Mouse (Mus musculus) bone marrow, adult 2 months (tissue): Measurements from ENCODE around the gene Nmt1. TPM values are rescaled to one million over a fixed set of nuclear protein-coding genes. Genes with fewer than 3 reads are reported as not detected.
A peak's percentile ranks its signal among the peaks of the same experiment; 100 is the strongest.

Source experiments
- H3K27ac ChIP-seq: fragments of 200-500 bp; 2 replicates; pipeline ENCODE4 v1.5.1; 2012; ENCODE audit warnings: low read depth, mild to moderate bottlenecking, control low read depth, inconsistent platforms, low read length; ENCODE audit not compliant: control insufficient read depth, poor library complexity, insufficient read depth
- H3K4me1 ChIP-seq: fragments of 200-500 bp; 2 replicates; pipeline ENCODE4 v1.6.1; 2011; ENCODE audit warnings: low read length; ENCODE audit not compliant: control insufficient read depth, insufficient read depth
- H3K4me3 ChIP-seq: fragments of 200-500 bp; replicated peaks from 2 replicates; pipeline ENCODE3; 2011; ENCODE audit warnings: mild to moderate bottlenecking, low read depth, low read length, control low read depth; ENCODE audit not compliant: control insufficient read depth
- CTCF ChIP-seq: fragments of 200-500 bp; IDR thresholded peaks from 2 replicates; pipeline ENCODE4 v1.5.1; 2011; ENCODE audit warnings: low read length, control low read depth; ENCODE audit not compliant: control insufficient read depth, insufficient read depth
- POLR2A ChIP-seq: fragments of 200-500 bp; IDR thresholded peaks from 2 replicates; pipeline ENCODE4 v1.6.1; 2011; ENCODE audit warnings: low read depth, mild to moderate bottlenecking, control low read depth, low read length, borderline replicate concordance; ENCODE audit not compliant: control insufficient read depth
- WGBS: fragments of 180-500 bp; shearing (Covaris S2); methylation state at CpG from one replicate; pipeline ENCODE4 v1.1.7; 2018; 5-methylcytosine and 5-hydroxymethylcytosine counted together
- polyA plus RNA-seq: library from polyadenylated mRNA; stranded (reverse); fragments of >200 nt; gene quantifications from 2 replicates; pipeline ENCODE4 v1.2.4, GENCODE M21; 2011; ENCODE audit warnings: low replicate concordance; ENCODE audit not compliant: missing spikeins, insufficient read depth, insufficient read length

Nmt1 gene
- polyA plus RNA-seq, 1 experiment = 38.2 TPM

DNA sequence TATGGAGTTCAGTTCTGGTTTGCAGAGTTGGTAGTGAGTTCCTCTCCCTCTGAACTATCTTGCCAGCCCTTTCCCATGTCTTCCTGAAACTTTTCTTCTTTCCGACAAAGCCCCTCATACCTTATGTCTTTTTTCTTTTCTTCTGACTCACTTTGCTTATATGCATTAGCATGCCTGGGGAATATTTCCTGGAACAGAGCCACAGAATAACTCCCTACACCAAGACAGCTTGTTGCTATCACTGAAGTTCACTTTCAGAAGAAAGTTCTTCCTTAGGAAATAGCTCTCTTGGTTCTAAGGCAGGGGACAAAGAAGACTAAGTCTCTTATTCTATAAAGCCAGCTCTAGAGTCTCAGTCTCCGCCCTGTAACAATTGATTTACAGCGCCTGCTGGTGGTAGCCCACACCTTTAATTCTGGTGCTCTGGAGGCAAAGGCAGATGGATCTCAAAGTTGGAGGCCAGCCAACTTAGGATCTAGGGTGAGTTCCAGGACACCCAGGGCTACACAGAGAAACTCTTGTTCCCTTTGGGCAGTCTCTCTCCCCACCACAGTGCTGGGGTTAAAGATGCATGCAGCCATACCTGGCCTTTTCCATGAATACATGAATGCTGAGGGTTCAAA lies 7.2 kb upstream of the Nmt1 start:
- TF ChIP-seq POLR2A = no peak
- TF ChIP-seq CTCF = no peak
- Histone ChIP-seq H3K4me1 (no peaks in the 10 kb centered on the region; the same call in 1 of the 2 replicates), H3K4me3 (no peak overlapping the region), H3K27ac (no peak overlapping the region)
- WGBS = 91% methylated on average over 3 of the region's 3 CpGs

DNA sequence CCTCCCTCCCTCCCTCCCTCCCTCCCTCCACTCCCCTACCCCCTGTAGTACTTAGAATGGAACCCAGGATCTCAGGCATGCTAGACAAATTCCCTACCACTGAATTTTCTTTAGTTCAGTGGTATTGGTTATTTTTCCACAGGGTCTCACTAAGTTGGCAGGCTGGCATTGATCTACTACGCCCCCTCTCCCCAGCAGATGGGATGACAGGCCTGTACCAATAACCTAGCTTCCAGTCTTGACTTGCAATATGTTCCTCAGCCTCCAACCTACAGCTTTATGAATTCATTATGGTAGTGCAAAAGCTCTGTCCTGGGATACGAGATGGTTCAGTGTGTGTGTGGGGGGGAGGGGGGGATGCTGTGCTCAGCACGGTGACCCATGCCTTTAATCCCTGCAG lies 4.0 kb upstream of the Nmt1 start:
- 85% methylated on average over 3 of the region's 3 CpGs for WGBS
- H3K27ac ChIP-seq = no peak overlapping the region
- no peak overlapping the region for H3K4me3 ChIP-seq
- peaks cover 2% of the 10 kb centered on the region; the same call in 1 of the 2 replicates for H3K4me1 ChIP-seq
- no peak for TF ChIP-seq CTCF
- TF ChIP-seq POLR2A = no peak

DNA sequence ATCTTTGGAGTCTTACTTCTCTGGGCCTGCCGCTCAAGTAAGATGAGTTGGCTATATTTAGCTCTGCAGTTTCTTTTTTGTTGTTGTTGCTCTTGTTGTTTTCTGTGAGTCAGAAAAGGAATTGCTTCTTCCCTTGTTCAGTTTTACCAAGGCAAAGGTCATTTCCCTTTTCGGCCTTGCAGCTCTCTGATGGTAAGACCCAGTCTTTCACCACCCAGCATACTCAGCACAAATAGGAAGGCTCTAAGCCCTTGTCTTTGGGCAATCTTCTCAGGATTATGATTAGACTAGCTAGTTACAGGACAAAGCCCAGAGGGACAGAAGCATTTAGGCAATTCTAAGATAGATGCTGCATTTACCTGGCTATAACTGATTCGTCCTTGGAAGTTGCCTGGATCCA lies 1.1 kb upstream of the Nmt1 start:
- no peak for TF ChIP-seq POLR2A
- no peak for TF ChIP-seq CTCF
- WGBS = 58% methylated on average over 3 of the region's 3 CpGs

DNA sequence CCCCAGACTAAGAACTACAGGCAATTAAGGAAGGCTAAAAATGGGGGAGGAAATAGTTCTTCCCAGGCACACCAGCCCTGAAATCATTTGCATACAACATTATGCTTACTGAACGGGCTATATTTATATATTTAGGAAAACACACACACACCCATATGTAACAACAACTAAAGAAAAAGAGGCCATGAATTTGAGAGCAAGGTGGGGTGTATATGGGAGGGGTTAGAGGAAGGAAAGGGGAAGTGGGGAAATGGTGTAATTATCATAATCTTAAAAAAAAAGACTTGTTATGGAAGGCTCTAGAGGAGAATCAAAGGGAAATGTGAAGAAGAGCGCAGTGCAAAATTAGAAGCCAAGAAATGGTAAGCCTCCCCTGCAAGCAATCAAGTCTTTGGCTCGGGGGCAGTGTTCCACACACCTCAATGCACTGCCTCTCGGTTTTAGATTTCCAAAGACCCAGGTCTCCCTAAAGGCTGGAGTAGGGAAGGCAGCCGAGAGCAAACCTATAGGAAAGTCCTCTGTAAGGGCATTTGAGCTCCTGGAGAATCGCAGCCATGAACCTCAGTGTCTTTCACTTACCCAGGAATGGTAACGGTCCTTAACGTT lies 317 bp upstream of the Nmt1 start:
- TF ChIP-seq CTCF (no peak), POLR2A (no peak)
- WGBS = 3% methylated on average over 8 of the region's 8 CpGs
- peak overlapping the region; percentile 79 for H3K27ac ChIP-seq
- peaks cover 2% of the 10 kb centered on the region; the same call in 1 of the 2 replicates for H3K4me1 ChIP-seq
- peak overlapping the region; percentile 86 for H3K4me3 ChIP-seq

More for the DNA sequence above, 1.1 kb upstream of the Nmt1 start:
- H3K4me3 ChIP-seq = no peak overlapping the region
- peaks cover 2% of the 10 kb centered on the region; the same call in 1 of the 2 replicates for H3K4me1 ChIP-seq
- H3K27ac ChIP-seq = no peak overlapping the region; the same call in 1 of the 2 replicates

DNA sequence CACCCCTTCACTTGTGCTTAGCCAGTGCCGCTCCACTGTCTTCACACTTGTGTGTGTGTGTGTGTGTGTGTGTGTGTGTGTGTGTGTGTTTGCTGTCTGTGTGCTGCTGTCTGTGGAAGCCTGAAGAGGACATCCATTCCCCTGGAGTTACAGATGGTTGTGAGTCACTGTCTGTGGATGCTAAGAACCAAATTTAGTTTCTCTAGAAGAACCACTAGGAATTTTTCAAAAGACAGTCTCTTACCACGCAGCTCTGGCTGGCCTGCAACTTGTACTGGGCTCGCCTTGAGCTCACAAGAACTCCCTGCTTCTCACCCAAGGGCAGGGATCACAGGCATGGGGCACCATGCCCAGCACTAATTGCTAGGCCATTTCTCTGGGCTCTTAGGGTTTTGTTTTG lies 5.0 kb downstream of the Nmt1 start:
- WGBS = 78% methylated on average over 3 of the region's 3 CpGs
- no peak for TF ChIP-seq CTCF
- TF ChIP-seq POLR2A = no peak
- H3K27ac ChIP-seq = no peak overlapping the region
- H3K4me1 ChIP-seq = no peaks in the 10 kb centered on the region; the same call in 1 of the 2 replicates
- H3K4me3 ChIP-seq = no peak overlapping the region

DNA sequence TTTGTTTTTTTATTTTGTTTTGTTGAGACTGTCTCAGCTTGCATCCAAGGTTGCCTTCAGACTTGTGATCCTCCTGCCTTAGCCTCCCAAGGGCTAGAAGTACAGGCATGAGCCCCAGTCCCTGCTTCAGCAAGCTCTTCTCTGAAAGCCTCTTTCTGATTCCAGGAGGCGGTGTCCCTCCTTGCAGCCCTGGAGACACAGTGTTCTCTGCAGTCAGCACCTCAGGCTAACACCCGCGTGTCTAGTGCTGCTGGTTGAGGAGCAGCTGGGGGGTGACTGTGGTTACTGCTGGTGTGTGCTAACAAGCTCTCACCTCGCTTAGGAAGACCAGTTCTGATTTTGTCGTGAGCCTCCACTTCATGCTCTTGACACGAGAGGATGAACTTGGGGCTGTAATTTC lies 7.0 kb downstream of the Nmt1 start:
- no peak for TF ChIP-seq CTCF
- no peak for TF ChIP-seq POLR2A
- 82% methylated on average over 6 of the region's 6 CpGs for WGBS
- no peak overlapping the region; the same call in 1 of the 2 replicates for H3K27ac ChIP-seq
- H3K4me3 ChIP-seq = no peak overlapping the region
- no peaks in the 10 kb centered on the region; the same call in 1 of the 2 replicates for H3K4me1 ChIP-seq

DNA sequence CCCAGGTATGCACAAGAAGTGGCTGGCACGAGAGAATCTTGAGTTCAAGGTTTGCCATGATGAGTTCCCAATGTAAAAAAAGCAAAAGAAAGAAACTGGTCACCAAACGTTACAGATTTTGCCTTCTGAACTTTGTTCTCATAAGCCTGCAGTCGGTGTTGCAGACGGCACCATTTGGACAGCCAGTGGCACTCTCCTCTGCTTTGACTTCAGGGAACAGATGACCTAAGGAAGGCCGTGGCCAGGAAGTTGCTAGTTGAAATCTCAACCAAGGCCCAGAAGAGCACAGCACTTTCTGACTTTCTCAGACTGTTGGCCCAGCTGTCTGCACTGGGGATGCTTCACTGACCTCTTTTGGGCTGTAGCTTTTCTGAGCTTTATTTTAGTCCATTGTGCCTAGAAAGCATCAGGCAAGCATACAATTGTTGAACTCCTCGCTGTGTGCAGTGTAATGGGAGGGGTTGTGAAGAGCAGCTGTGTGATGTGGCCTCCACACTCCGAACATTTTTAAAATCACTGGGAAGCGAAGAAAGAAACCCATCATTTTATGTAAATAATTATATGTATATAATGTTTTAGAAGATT lies 9.0 kb downstream of the Nmt1 start:
- Histone ChIP-seq H3K27ac (no peak overlapping the region), H3K4me1 (no peaks in the 10 kb centered on the region; the same call in 1 of the 2 replicates), H3K4me3 (no peak overlapping the region)
- TF ChIP-seq CTCF (no peak), POLR2A (no peak)
- WGBS = 86% methylated on average over 8 of the region's 8 CpGs

DNA sequence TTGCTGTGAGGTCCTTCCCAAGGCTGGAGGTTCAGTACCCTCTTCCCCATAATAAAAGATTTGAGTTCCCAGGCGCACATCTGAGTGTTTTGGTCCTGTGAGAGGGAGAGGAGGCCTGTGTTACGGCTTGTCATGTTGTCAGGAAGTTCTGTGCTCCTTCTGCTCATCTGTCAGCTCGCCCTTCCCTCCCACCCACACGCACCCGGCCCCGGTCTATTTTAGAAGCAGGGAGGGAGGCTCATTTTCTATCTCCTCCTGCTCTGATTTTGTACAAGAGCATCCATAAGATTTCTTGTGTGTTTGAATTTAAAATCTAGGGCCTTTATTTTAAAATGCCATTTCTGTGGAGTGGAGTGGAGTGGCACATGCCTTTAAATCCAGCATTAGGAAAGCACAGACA lies 10.0 kb downstream of the Nmt1 start:
- TF ChIP-seq POLR2A (no peak), CTCF (no peak)
- Histone ChIP-seq H3K4me3 (no peak overlapping the region), H3K27ac (no peak overlapping the region), H3K4me1 (no peaks in the 10 kb centered on the region; the same call in 1 of the 2 replicates)
- WGBS = 79% methylated on average over 6 of the region's 6 CpGs
